ENCODE assay signal across 23 mouse cellular contexts in genomic region chr12:84573094-84573493, GRCm38 (mm10). TPM values are rescaled to one million over a fixed set of nuclear protein-coding genes. Genes with fewer than 3 reads are reported as not detected.
"Had no signal": no experiment of that assay in that cellular context is flagged by ENCODE, and none has a peak within 500 bp of the region (broad histone marks: within the 10 kb centered on the region; RNA-seq: fewer than 3 reads in every experiment).

No protein-coding gene starts in this region.

- H3K36me3 ChIP-seq: midbrain, embryonic 10.5 days; midbrain, embryonic 13.5 days; midbrain, embryonic 15.5 days had no signal

- DNase-seq: lung, adult 18-20 months; lung, embryonic 14.5 days; lung, postnatal 10 days; lung, postnatal 4 days; retina, postnatal 1 day; right cerebral cortex, adult 18-20 months; right cerebral cortex, postnatal 25 days; right cerebral cortex, postnatal 4 days; spleen, adult 18-20 months; thymus, adult 18-20 months; thymus, postnatal 14 days had no signal

- H3K4me2 ChIP-seq: lung, embryonic 14.5 days; midbrain, embryonic 13.5 days; midbrain, embryonic 15.5 days had no signal

- ATAC-seq: midbrain, embryonic 13.5 days; midbrain, embryonic 15.5 days had no signal

- H3K9me3 ChIP-seq: midbrain, embryonic 10.5 days; midbrain, embryonic 13.5 days; midbrain, embryonic 15.5 days had no signal

- H3K4me3 ChIP-seq: midbrain, embryonic 10.5 days; midbrain, embryonic 15.5 days; myocyte had no signal

- H3K27ac ChIP-seq: liver, embryonic 14.5 days; midbrain, embryonic 10.5 days; midbrain, embryonic 13.5 days; midbrain, embryonic 15.5 days had no signal

- H3K9ac ChIP-seq: liver, embryonic 14.5 days; lung, embryonic 14.5 days; midbrain, embryonic 13.5 days; midbrain, embryonic 15.5 days had no signal

RNA-seq across cellular contexts. Expression of gene Vsx2, which starts 3.5 kb away (rescaled TPM):
- total RNA-seq: megakaryocyte, adult 5-6 weeks; megakaryocyte-erythroid progenitor cell, adult 5-6 weeks had no signal
- polyA plus RNA-seq: liver, embryonic 14.5 days; liver, embryonic 16.5 days; lung, embryonic 16.5 days; myocyte; small intestine, adult 2 months; stomach, embryonic 14.5 days; stomach, embryonic 16.5 days had no signal
